Mouse (Mus musculus): ENCODE results near the gene Preb. TPM values are rescaled to one million over a fixed set of nuclear protein-coding genes. Genes with fewer than 3 reads are reported as not detected.

The Preb gene
- polyA plus RNA-seq, 1 experiment from 2014 or later = 125 TPM

DNA sequence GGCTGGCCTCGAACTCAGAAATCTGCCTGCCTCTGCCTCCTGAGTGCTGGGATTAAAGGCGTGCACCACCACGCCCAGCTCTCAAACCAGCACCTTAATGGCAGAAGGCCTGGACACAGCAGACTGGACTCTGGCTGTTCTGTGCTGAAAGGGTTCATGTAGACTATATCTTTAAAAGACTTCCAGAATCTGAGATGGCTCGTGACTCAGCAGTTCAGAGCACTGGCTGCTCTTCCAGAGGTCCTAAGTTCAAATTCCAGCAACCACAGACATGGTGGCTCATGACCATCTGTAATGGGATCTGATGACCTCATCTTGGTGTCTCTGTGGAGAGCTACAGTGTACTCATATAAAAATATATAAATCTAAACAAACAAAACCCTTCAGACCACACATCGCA is 58.3 kb downstream of the Preb start:
- Histone ChIP-seq H3K27me3 (ENCODE audit: control insufficient read depth, insufficient read depth, low read depth, low read length) (no peaks in the 10 kb centered on the region), H3K36me3 (ENCODE audit: control insufficient read depth, insufficient read depth, low read length) (peaks cover 29% of the 10 kb centered on the region), H3K9ac (ENCODE audit: low read length) (no peak overlapping the region), H3K27ac (ENCODE audit: low read length) (no peak overlapping the region), H3K4me1 (replicated peaks; ENCODE audit: control insufficient read depth, insufficient read depth, low read length) (peaks cover 17% of the 10 kb centered on the region), H3K4me2 (ENCODE audit: low read depth, low read length) (no peak overlapping the region), H3K4me3 (ENCODE audit: low read length) (no peak overlapping the region), H3K9me3 (ENCODE audit: control insufficient read depth, low read length) (no peaks in the 10 kb centered on the region)
- 86% methylated on average over 5 of the region's 5 CpGs for WGBS
- ATAC-seq (ENCODE audit: low read depth) = no peak

Other genes with a start within 250 kb of the Preb start
- 4.7 and 4.8 TPM in 2 replicates for gene Dpysl5, start 248.8 kb downstream of the Preb start, polyA plus RNA-seq (2015; fragmentation: Nextera tagmentation; extraction: Ambion mirVana)
- 22.4 and 25.4 TPM in 2 replicates for gene Mapre3, start 145.7 kb downstream of the Preb start, polyA plus RNA-seq (2015; fragmentation: Nextera tagmentation; extraction: Ambion mirVana)
- gene Tmem214, start 92.3 kb downstream of the Preb start, polyA plus RNA-seq (2015; fragmentation: Nextera tagmentation; extraction: Ambion mirVana) = 79.8 and 84.4 TPM in 2 replicates
- gene Agbl5, start 71.7 kb downstream of the Preb start, polyA plus RNA-seq (2015; fragmentation: Nextera tagmentation; extraction: Ambion mirVana) = 20.9 and 21.2 TPM in 2 replicates
- gene Ost4, start 52.6 kb downstream of the Preb start, polyA plus RNA-seq (2015; fragmentation: Nextera tagmentation; extraction: Ambion mirVana) = 446 TPM in 2 replicates
- gene Emilin1, start 47.0 kb downstream of the Preb start, polyA plus RNA-seq (2015; fragmentation: Nextera tagmentation; extraction: Ambion mirVana) = 212 and 225 TPM in 2 replicates
- 13.2 and 15.0 TPM in 2 replicates for gene Khk, start 38.9 kb downstream of the Preb start, polyA plus RNA-seq (2015; fragmentation: Nextera tagmentation; extraction: Ambion mirVana)
- 2.1 and 3.3 TPM in 2 replicates for gene Cgref1, start 14.8 kb downstream of the Preb start, polyA plus RNA-seq (2015; fragmentation: Nextera tagmentation; extraction: Ambion mirVana)
- 0.21 and 0.40 TPM in 2 replicates for gene Tcf23, start 8.3 kb upstream of the Preb start, polyA plus RNA-seq (2015; fragmentation: Nextera tagmentation; extraction: Ambion mirVana)
- 170 and 172 TPM in 2 replicates for gene Atraid, start 88.0 kb upstream of the Preb start, polyA plus RNA-seq (2015; fragmentation: Nextera tagmentation; extraction: Ambion mirVana)
- gene Slc5a6, start 88.6 kb upstream of the Preb start, polyA plus RNA-seq (2015; fragmentation: Nextera tagmentation; extraction: Ambion mirVana) = 6.1 and 8.2 TPM in 2 replicates
- 19.8 and 23.7 TPM in 2 replicates for gene Cad, start 94.4 kb upstream of the Preb start, polyA plus RNA-seq (2015; fragmentation: Nextera tagmentation; extraction: Ambion mirVana)
- not detected in 2 replicates for gene Dnajc5g, start 145.9 kb upstream of the Preb start, polyA plus RNA-seq (2015; fragmentation: Nextera tagmentation; extraction: Ambion mirVana)
- gene Slc30a3, start 147.9 kb upstream of the Preb start, polyA plus RNA-seq (2015; fragmentation: Nextera tagmentation; extraction: Ambion mirVana) = 0.25 and 0.54 TPM in 2 replicates
- gene Trim54, start 156.4 kb upstream of the Preb start, polyA plus RNA-seq (2015; fragmentation: Nextera tagmentation; extraction: Ambion mirVana) = 0.65 and 2.3 TPM in 2 replicates
- gene Ucn, start 178.5 kb upstream of the Preb start, polyA plus RNA-seq (2015; fragmentation: Nextera tagmentation; extraction: Ambion mirVana) = not detected in 2 replicates
- gene Mpv17, start 193.9 kb upstream of the Preb start, polyA plus RNA-seq (2015; fragmentation: Nextera tagmentation; extraction: Ambion mirVana) = 59.0 and 61.3 TPM in 2 replicates
- gene Gm29609, start 219.6 kb upstream of the Preb start, polyA plus RNA-seq (2015; fragmentation: Nextera tagmentation; extraction: Ambion mirVana) = 1.5 and 1.9 TPM in 2 replicates
- 72.4 and 78.2 TPM in 2 replicates for gene Gtf3c2, start 219.8 kb upstream of the Preb start, polyA plus RNA-seq (2015; fragmentation: Nextera tagmentation; extraction: Ambion mirVana)
- gene Snx17, start 232.9 kb upstream of the Preb start, polyA plus RNA-seq (2015; fragmentation: Nextera tagmentation; extraction: Ambion mirVana) = 144 and 145 TPM in 2 replicates
- 58.9 and 64.2 TPM in 2 replicates for gene Eif2b4, start 233.1 kb upstream of the Preb start, polyA plus RNA-seq (2015; fragmentation: Nextera tagmentation; extraction: Ambion mirVana)
- 5.8 and 6.6 TPM in 2 replicates for gene Zfp513, start 241.9 kb upstream of the Preb start, polyA plus RNA-seq (2015; fragmentation: Nextera tagmentation; extraction: Ambion mirVana)